Mouse (Mus musculus): ENCODE measurements around the gene Usp7. TPM values are rescaled to one million over a fixed set of nuclear protein-coding genes. Genes with fewer than 3 reads are reported as not detected.
A peak's percentile ranks its signal among the peaks of the same experiment; 100 is the strongest.

Gene Usp7
- polyA plus RNA-seq, 1 experiment: 94.8 TPM

GRCm38 (mm10) chr16:8691206-8691605 is 100.9 kb downstream of the Usp7 start:
- TF ChIP-seq CTCF (IDR thresholded peaks at IDR 0.05; ENCODE audit: borderline replicate concordance, control insufficient read depth, extremely low read depth, insufficient read depth, low read length, poor library complexity): no peak
- TF ChIP-seq POLR2A (IDR thresholded peaks at IDR 0.05; ENCODE audit: control insufficient read depth, extremely low read depth, insufficient read depth, low read length, poor library complexity): no peak
- Histone ChIP-seq H3K27me3 (ENCODE audit: control insufficient read depth, insufficient read depth, low read length) (no peaks in the 10 kb centered on the region), H3K4me1 (replicated peaks; ENCODE audit: control insufficient read depth, insufficient read depth, low read length) (no peaks in the 10 kb centered on the region), H3K36me3 (ENCODE audit: control insufficient read depth, insufficient read depth, low read length) (peaks cover 74% of the 10 kb centered on the region), H3K4me3 (ENCODE audit: control insufficient read depth, insufficient read depth, low read length) (no peak overlapping the region), H3K27ac (ENCODE audit: control insufficient read depth, insufficient read depth, low read length) (no peak overlapping the region)
- DNase-seq: no peak
- WGBS: 96% methylated on average over 7 of the region's 7 CpGs

- Histone ChIP-seq H3K4me1 (replicated peaks; ENCODE audit: control insufficient read depth, insufficient read depth, low read length) (no peaks in the 10 kb centered on the region), H3K4me3 (ENCODE audit: control insufficient read depth, insufficient read depth, low read length) (no peak overlapping the region), H3K36me3 (ENCODE audit: control insufficient read depth, insufficient read depth, low read length) (peaks cover 64% of the 10 kb centered on the region), H3K27me3 (ENCODE audit: control insufficient read depth, insufficient read depth, low read length) (no peaks in the 10 kb centered on the region), H3K27ac (ENCODE audit: control insufficient read depth, insufficient read depth, low read length) (no peak overlapping the region)
- TF ChIP-seq POLR2A (IDR thresholded peaks at IDR 0.05; ENCODE audit: control insufficient read depth, extremely low read depth, insufficient read depth, low read length, poor library complexity) (no peak), CTCF (IDR thresholded peaks at IDR 0.05; ENCODE audit: borderline replicate concordance, control insufficient read depth, extremely low read depth, insufficient read depth, low read length, poor library complexity) (no peak)
- WGBS: 93% methylated on average over 11 of the region's 11 CpGs
- no peak for DNase-seq
Measured at GRCm38 (mm10) chr16:8689979-8690656, 102.0 kb downstream of the Usp7 start.

- no peak for TF ChIP-seq POLR2A (IDR thresholded peaks at IDR 0.05; ENCODE audit: control insufficient read depth, extremely low read depth, insufficient read depth, low read length, poor library complexity)
- no peak for TF ChIP-seq CTCF (IDR thresholded peaks at IDR 0.05; ENCODE audit: borderline replicate concordance, control insufficient read depth, extremely low read depth, insufficient read depth, low read length, poor library complexity)
- peaks cover 39% of the 10 kb centered on the region for H3K36me3 ChIP-seq (ENCODE audit: control insufficient read depth, insufficient read depth, low read length)
- H3K27me3 ChIP-seq (ENCODE audit: control insufficient read depth, insufficient read depth, low read length): no peaks in the 10 kb centered on the region
- H3K4me1 ChIP-seq (replicated peaks; ENCODE audit: control insufficient read depth, insufficient read depth, low read length): no peaks in the 10 kb centered on the region
- H3K4me3 ChIP-seq (ENCODE audit: control insufficient read depth, insufficient read depth, low read length): no peak overlapping the region
- no peak for DNase-seq
- no peak overlapping the region for H3K27ac ChIP-seq (ENCODE audit: control insufficient read depth, insufficient read depth, low read length)
Measured at GRCm38 (mm10) chr16:8687559-8688112, 104.5 kb downstream of the Usp7 start.

- H3K27ac ChIP-seq (ENCODE audit: control insufficient read depth, insufficient read depth, low read length): no peak overlapping the region
- H3K4me3 ChIP-seq (ENCODE audit: control insufficient read depth, insufficient read depth, low read length): no peak overlapping the region
- WGBS: 94% methylated on average over 11 of the region's 11 CpGs
- no peak for TF ChIP-seq CTCF (IDR thresholded peaks at IDR 0.05; ENCODE audit: borderline replicate concordance, control insufficient read depth, extremely low read depth, insufficient read depth, low read length, poor library complexity)
- TF ChIP-seq POLR2A (IDR thresholded peaks at IDR 0.05; ENCODE audit: control insufficient read depth, extremely low read depth, insufficient read depth, low read length, poor library complexity): no peak
- H3K4me1 ChIP-seq (replicated peaks; ENCODE audit: control insufficient read depth, insufficient read depth, low read length): no peaks in the 10 kb centered on the region
- no peaks in the 10 kb centered on the region for H3K27me3 ChIP-seq (ENCODE audit: control insufficient read depth, insufficient read depth, low read length)
- peaks cover 33% of the 10 kb centered on the region for H3K36me3 ChIP-seq (ENCODE audit: control insufficient read depth, insufficient read depth, low read length)
- DNase-seq: no peak
Measured at GRCm38 (mm10) chr16:8686871-8687535, 105.1 kb downstream of the Usp7 start.

GRCm38 (mm10) chr16:8686121-8686870 is 105.8 kb downstream of the Usp7 start:
- peaks cover 26% of the 10 kb centered on the region for H3K36me3 ChIP-seq (ENCODE audit: control insufficient read depth, insufficient read depth, low read length)
- peak; percentile 81 for DNase-seq
- no peak overlapping the region for H3K27ac ChIP-seq (ENCODE audit: control insufficient read depth, insufficient read depth, low read length)
- no peaks in the 10 kb centered on the region for H3K27me3 ChIP-seq (ENCODE audit: control insufficient read depth, insufficient read depth, low read length)
- no peak overlapping the region for H3K4me3 ChIP-seq (ENCODE audit: control insufficient read depth, insufficient read depth, low read length)
- 70% methylated on average over 7 of the region's 7 CpGs for WGBS
- TF ChIP-seq CTCF (IDR thresholded peaks at IDR 0.05; ENCODE audit: borderline replicate concordance, control insufficient read depth, extremely low read depth, insufficient read depth, low read length, poor library complexity): no peak
- TF ChIP-seq POLR2A (IDR thresholded peaks at IDR 0.05; ENCODE audit: control insufficient read depth, extremely low read depth, insufficient read depth, low read length, poor library complexity): no peak
- H3K4me1 ChIP-seq (replicated peaks; ENCODE audit: control insufficient read depth, insufficient read depth, low read length): no peaks in the 10 kb centered on the region

GRCm38 (mm10) chr16:8685087-8685486 is 107.0 kb downstream of the Usp7 start:
- 88% methylated on average over 4 of the region's 4 CpGs for WGBS
- no peaks in the 10 kb centered on the region for H3K4me1 ChIP-seq (replicated peaks; ENCODE audit: control insufficient read depth, insufficient read depth, low read length)
- H3K4me3 ChIP-seq (ENCODE audit: control insufficient read depth, insufficient read depth, low read length): no peak overlapping the region
- DNase-seq: no peak
- H3K27me3 ChIP-seq (ENCODE audit: control insufficient read depth, insufficient read depth, low read length): no peaks in the 10 kb centered on the region
- TF ChIP-seq CTCF (IDR thresholded peaks at IDR 0.05; ENCODE audit: borderline replicate concordance, control insufficient read depth, extremely low read depth, insufficient read depth, low read length, poor library complexity) (no peak), POLR2A (IDR thresholded peaks at IDR 0.05; ENCODE audit: control insufficient read depth, extremely low read depth, insufficient read depth, low read length, poor library complexity) (no peak)
- peaks cover 14% of the 10 kb centered on the region for H3K36me3 ChIP-seq (ENCODE audit: control insufficient read depth, insufficient read depth, low read length)
- no peak overlapping the region for H3K27ac ChIP-seq (ENCODE audit: control insufficient read depth, insufficient read depth, low read length)
